In genomic region chr6:83120930-83121862, GRCm38 (mm10) we compare ENCODE assay signal across 8 mouse cellular contexts. TPM values are rescaled to one million over a fixed set of nuclear protein-coding genes. Genes with fewer than 3 reads are reported as not detected.
DNase-seq lines count a peak whose midpoint lies in the region; ATAC-seq and TF ChIP-seq lines count a peak whose summit lies in the region.

Gene Wbp1 (minus strand): TSS chr6:83121559.

- no peaks in the 10 kb centered on the region for H3K27me3 ChIP-seq in heart, embryonic 12.5 days (replicated peaks)
- H3K27me3 ChIP-seq in kidney, postnatal 0 days (ENCODE audit: insufficient read depth, low read length): no peaks in the 10 kb centered on the region
- no peaks in the 10 kb centered on the region for H3K27me3 ChIP-seq in liver, embryonic 11.5 days (replicated peaks; ENCODE audit: control insufficient read depth, insufficient read depth, low read length)
- H3K27me3 ChIP-seq in stomach, embryonic 14.5 days (ENCODE audit: control insufficient read depth, insufficient read depth, low read length): no peaks in the 10 kb centered on the region

- peak within 1 kb of the TSS; percentile 96 for H3K4me2 ChIP-seq in heart, embryonic 12.5 days
- H3K4me2 ChIP-seq in kidney, postnatal 0 days (ENCODE audit: low read length): peak within 1 kb of the TSS; percentile 80
- H3K4me2 ChIP-seq in liver, embryonic 11.5 days: peak within 1 kb of the TSS; percentile 100
- peak within 1 kb of the TSS; percentile 91 for H3K4me2 ChIP-seq in stomach, embryonic 14.5 days (replicated peaks; ENCODE audit: low read depth, low read length)

- peak within 1 kb of the TSS; percentile 79 for H3K4me3 ChIP-seq in heart, embryonic 12.5 days
- peak within 1 kb of the TSS; percentile 68 for H3K4me3 ChIP-seq in kidney, postnatal 0 days (replicated peaks; ENCODE audit: low read depth, low read length)
- H3K4me3 ChIP-seq in liver, embryonic 11.5 days (ENCODE audit: low read depth, low read length): peak within 1 kb of the TSS; percentile 85
- H3K4me3 ChIP-seq in stomach, embryonic 14.5 days (ENCODE audit: low read depth, low read length): peak within 1 kb of the TSS; percentile 66

- peak; percentile 3; the same call in 1 of the 2 replicates for TF ChIP-seq CTCF in kidney, postnatal 0 days (IDR thresholded peaks at IDR 0.05; ENCODE audit: low read depth)

- DNase-seq in CD4-positive helper T cell, adult 2 months (ENCODE audit: low read depth, low spot score): peak; percentile 98
- DNase-seq in brain, embryonic 18.5 days (ENCODE audit: low read depth, low spot score): peak; percentile 99
- DNase-seq in kidney, postnatal 0 days (ENCODE audit: low spot score): peak; percentile 100
- peak; percentile 88 for DNase-seq in liver, embryonic 11.5 days (ENCODE audit: low spot score)
- peak; percentile 97 for DNase-seq in naive thymus-derived CD4-positive, alpha-beta T cell, adult 2 months (ENCODE audit: low read depth)

- peaks cover 33% of the 10 kb centered on the region for H3K36me3 ChIP-seq in heart, embryonic 12.5 days
- H3K36me3 ChIP-seq in kidney, postnatal 0 days (ENCODE audit: insufficient read depth, low read length): 0 out of 2 replicates have a peak, but pooled peaks cover 5% of the 10 kb centered on the region
- H3K36me3 ChIP-seq in liver, embryonic 11.5 days (ENCODE audit: control insufficient read depth, insufficient read depth, low read length): peaks cover 21% of the 10 kb centered on the region; the same call in 1 of the 2 replicates
- H3K36me3 ChIP-seq in stomach, embryonic 14.5 days (ENCODE audit: control insufficient read depth, insufficient read depth, low read length): peaks cover 21% of the 10 kb centered on the region

- peaks cover 50% of the 10 kb centered on the region for H3K4me1 ChIP-seq in heart, embryonic 12.5 days (replicated peaks)
- H3K4me1 ChIP-seq in kidney, postnatal 0 days (replicated peaks; ENCODE audit: insufficient read depth, low read length): peaks cover 43% of the 10 kb centered on the region
- peaks cover 42% of the 10 kb centered on the region for H3K4me1 ChIP-seq in liver, embryonic 11.5 days (replicated peaks; ENCODE audit: control insufficient read depth, insufficient read depth, low read length)
- H3K4me1 ChIP-seq in stomach, embryonic 14.5 days (ENCODE audit: control insufficient read depth, insufficient read depth, low read length): peaks cover 38% of the 10 kb centered on the region

- peak; percentile 81 for ATAC-seq in erythroid progenitor cell, adult 5-6 weeks (replicated peaks; ENCODE audit: low FRiP score, poor library complexity, severe bottlenecking)
- ATAC-seq in heart, embryonic 12.5 days (ENCODE audit: insufficient number of reproducible peaks, low FRiP score): peak; percentile 95
- ATAC-seq in kidney, postnatal 0 days (replicated peaks; ENCODE audit: low FRiP score, low read depth): peak; percentile 95
- peak; percentile 91 for ATAC-seq in liver, embryonic 11.5 days (replicated peaks; ENCODE audit: low FRiP score)
- ATAC-seq in stomach, embryonic 14.5 days (ENCODE audit: insufficient number of reproducible peaks, insufficient read depth, low FRiP score, low read depth): peak; percentile 96

- WGBS in heart, embryonic 12.5 days: under 1% methylated on average over 38 of the region's 38 CpGs
- under 1% methylated on average over 38 of the region's 38 CpGs for WGBS in kidney, postnatal 0 days
- WGBS in liver, embryonic 11.5 days: under 1% methylated on average over 38 of the region's 38 CpGs
- under 1% methylated on average over 37 of the region's 38 CpGs for WGBS in stomach, embryonic 14.5 days

- no peaks in the 10 kb centered on the region for H3K9me3 ChIP-seq in heart, embryonic 12.5 days (replicated peaks)
- H3K9me3 ChIP-seq in kidney, postnatal 0 days (replicated peaks; ENCODE audit: low read length): no peaks in the 10 kb centered on the region
- no peaks in the 10 kb centered on the region for H3K9me3 ChIP-seq in liver, embryonic 11.5 days (ENCODE audit: control insufficient read depth, low read length)
- no peaks in the 10 kb centered on the region for H3K9me3 ChIP-seq in stomach, embryonic 14.5 days (ENCODE audit: control insufficient read depth, low read depth, low read length)

- peak within 1 kb of the TSS; percentile 93 for H3K27ac ChIP-seq in heart, embryonic 12.5 days (ENCODE audit: poor library complexity, severe bottlenecking)
- H3K27ac ChIP-seq in kidney, postnatal 0 days: peak within 1 kb of the TSS; percentile 93
- H3K27ac ChIP-seq in liver, embryonic 11.5 days (ENCODE audit: low read depth, low read length): peak within 1 kb of the TSS; percentile 97
- H3K27ac ChIP-seq in stomach, embryonic 14.5 days (ENCODE audit: low read length): peak within 1 kb of the TSS; percentile 99

- peak within 1 kb of the TSS; percentile 88 for H3K9ac ChIP-seq in heart, embryonic 12.5 days
- peak within 1 kb of the TSS; percentile 73 for H3K9ac ChIP-seq in kidney, postnatal 0 days (ENCODE audit: low read depth, low read length)
- peak within 1 kb of the TSS; percentile 88 for H3K9ac ChIP-seq in liver, embryonic 11.5 days (ENCODE audit: low read depth, low read length)
- H3K9ac ChIP-seq in stomach, embryonic 14.5 days (replicated peaks; ENCODE audit: low read depth, low read length): peak within 1 kb of the TSS; percentile 87

RNA-seq across cellular contexts. Expression of gene Wbp1, which starts in this region (rescaled TPM):
- 42.3 and 48.7 TPM in 2 replicates for total RNA-seq in erythroid progenitor cell, adult 5-6 weeks (2015; ENCODE audit: low replicate concordance)
- 77.9 and 83.6 TPM in 2 replicates for total RNA-seq in erythroid progenitor cell, adult 5-6 weeks (2017; ENCODE audit: low replicate concordance)
- polyA plus RNA-seq in heart, embryonic 12.5 days (2016; fragmentation: Nextera tagmentation; extraction: Ambion mirVana): 87.6 and 91.3 TPM in 2 replicates
- 108 and 115 TPM in 2 replicates for polyA plus RNA-seq in kidney, postnatal 0 days (2015; fragmentation: Nextera tagmentation; extraction: Ambion mirVana)
- polyA plus RNA-seq in liver, embryonic 11.5 days (2014; fragmentation: Nextera tagmentation; extraction: Ambion mirVana): 45.1 and 50.3 TPM in 2 replicates
- polyA plus RNA-seq in stomach, embryonic 14.5 days (2014; fragmentation: Nextera tagmentation; extraction: Ambion mirVana): 91.3 and 99.6 TPM in 2 replicates

Comparison
In these comparisons a context has a peak if more than half of its experiments do, and no peak if none do; other contexts are left out.
1. Peak in every context shown above with its lines: DNase-seq, ATAC-seq, H3K4me3 ChIP-seq and H3K27ac ChIP-seq.